In genomic region chr17:24167120-24167519, GRCm38 (mm10) we compare ENCODE assay signal across 10 mouse cellular contexts. TPM values are rescaled to one million over a fixed set of nuclear protein-coding genes. Genes with fewer than 3 reads are reported as not detected.
DNase-seq lines count a peak whose midpoint lies in the region; ATAC-seq and TF ChIP-seq lines count a peak whose summit lies in the region.
"Had no signal": no experiment of that assay in that cellular context is flagged by ENCODE, and none has a peak within 500 bp of the region (broad histone marks: within the 10 kb centered on the region; RNA-seq: fewer than 3 reads in every experiment).

No protein-coding gene starts in this region.

- no peak for TF ChIP-seq POLR2A in heart, adult 2 months (IDR thresholded peaks at IDR 0.05; ENCODE audit: insufficient read depth, low read depth, low read length)

- intact Hi-C loops in heart, adult 2 months (cut with DNase I): no loop called here

- peaks cover 31% of the 10 kb centered on the region for H3K36me3 ChIP-seq in heart, embryonic 10.5 days
- H3K36me3 ChIP-seq in heart, adult 2 months (ENCODE audit: control insufficient read depth, insufficient read depth, low read length): no peaks in the 10 kb centered on the region
- H3K36me3 ChIP-seq in neural tube, embryonic 12.5 days: peaks cover 17% of the 10 kb centered on the region
- peaks cover 34% of the 10 kb centered on the region for H3K36me3 ChIP-seq in liver, embryonic 12.5 days

- no peak for TF ChIP-seq CTCF in heart, adult 2 months (IDR thresholded peaks at IDR 0.05)

- WGBS in heart, embryonic 10.5 days: 93% methylated on average over 6 of the region's 6 CpGs
- WGBS in heart, adult 2 months: 43% methylated on average over 6 of the region's 6 CpGs
- 89% methylated on average over 6 of the region's 6 CpGs for WGBS in neural tube, embryonic 12.5 days
- WGBS in liver, embryonic 12.5 days (ENCODE audit: insufficient replicate concordance): 67% methylated on average over 6 of the region's 6 CpGs

- H3K27me3 ChIP-seq in heart, embryonic 10.5 days (ENCODE audit: insufficient read depth, poor library complexity, severe bottlenecking): no peaks in the 10 kb centered on the region
- no peaks in the 10 kb centered on the region for H3K27me3 ChIP-seq in heart, adult 2 months (ENCODE audit: control insufficient read depth, insufficient read depth, low read length)
- no peaks in the 10 kb centered on the region for H3K27me3 ChIP-seq in neural tube, embryonic 12.5 days (replicated peaks)
- H3K27me3 ChIP-seq in liver, embryonic 12.5 days (replicated peaks): no peaks in the 10 kb centered on the region

- H3K4me1 ChIP-seq in heart, embryonic 10.5 days: peaks cover 41% of the 10 kb centered on the region
- peaks cover 7% of the 10 kb centered on the region for H3K4me1 ChIP-seq in heart, adult 2 months (ENCODE audit: control insufficient read depth, insufficient read depth, low read length)
- peaks cover 31% of the 10 kb centered on the region for H3K4me1 ChIP-seq in neural tube, embryonic 12.5 days
- H3K4me1 ChIP-seq in liver, embryonic 12.5 days: peaks cover 65% of the 10 kb centered on the region

- H3K9ac ChIP-seq in heart, adult 2 months (ENCODE audit: low read depth, low read length): no peak overlapping the region
- no peak overlapping the region for H3K9ac ChIP-seq in neural tube, embryonic 12.5 days
- peak overlapping the region; percentile 6; the same call in 1 of the 2 replicates for H3K9ac ChIP-seq in liver, embryonic 12.5 days

- peak overlapping the region; percentile 94; the same call in 1 of the 2 replicates for H3K4me2 ChIP-seq in neural tube, embryonic 12.5 days (replicated peaks)
- H3K4me2 ChIP-seq in liver, embryonic 12.5 days: peak overlapping the region; percentile 88

- H3K79me2 ChIP-seq in heart, adult 2 months (replicated peaks; ENCODE audit: control insufficient read depth, insufficient read depth, low read length): no peaks in the 10 kb centered on the region; the same call in 1 of the 2 replicates

- no peak for DNase-seq in heart, embryonic 10.5 days (ENCODE audit: low spot score)
- DNase-seq in heart, adult 2 months: no peak
- no peak for DNase-seq in neural tube, embryonic 10.5 days (ENCODE audit: extremely low spot score, low spot score)
- DNase-seq in spleen, postnatal 14 days (ENCODE audit: low spot score in 2 of 2): no peak
- no peak for DNase-seq in cerebellum, adult 8-10 months
- DNase-seq in right cerebral cortex, postnatal 14 days: no peak
- DNase-seq: adrenal gland, postnatal 14 days; lung, adult 18-20 months had no signal

- no peak for TF ChIP-seq EP300 in heart, adult 2 months (IDR thresholded peaks at IDR 0.05; ENCODE audit: insufficient read depth, low read depth, low read length)

- H3K9me3 ChIP-seq in heart, embryonic 10.5 days: no peaks in the 10 kb centered on the region
- no peaks in the 10 kb centered on the region for H3K9me3 ChIP-seq in neural tube, embryonic 12.5 days
- H3K9me3 ChIP-seq in liver, embryonic 12.5 days (replicated peaks): no peaks in the 10 kb centered on the region

- H3K27ac ChIP-seq in heart, embryonic 10.5 days: no peak overlapping the region
- H3K27ac ChIP-seq in heart, adult 2 months: no peak overlapping the region
- H3K27ac ChIP-seq in neural tube, embryonic 12.5 days: no peak overlapping the region
- peak overlapping the region; percentile 89 for H3K27ac ChIP-seq in liver, embryonic 12.5 days

- no peak for ATAC-seq in neural tube, embryonic 12.5 days (ENCODE audit: low FRiP score, low read depth)
- no peak for ATAC-seq in liver, embryonic 12.5 days

- 0 out of 2 replicates have a peak overlapping the region, but pooled peaks have one; percentile 10 for H3K4me3 ChIP-seq in heart, embryonic 10.5 days
- H3K4me3 ChIP-seq in heart, adult 2 months: no peak overlapping the region
- H3K4me3 ChIP-seq in neural tube, embryonic 12.5 days: no peak overlapping the region
- H3K4me3 ChIP-seq in liver, embryonic 12.5 days: 0 out of 2 replicates have a peak overlapping the region, but pooled peaks have one; percentile 95

RNA-seq across cellular contexts. Expression of gene Atp6v0c, which starts 2.4 kb away (rescaled TPM):
- 538 and 598 TPM in 2 replicates for polyA plus RNA-seq in heart, embryonic 10.5 days (2016; fragmentation: Nextera tagmentation; extraction: Ambion mirVana)
- total RNA-seq in heart, adult 2 months (2021): 100 to 1,000 TPM; 219 to 255 TPM
- polyA plus RNA-seq in heart, adult 2 months (2012; rRNA removed): 732 and 788 TPM in 2 replicates
- 671 and 684 TPM in 2 replicates for polyA plus RNA-seq in neural tube, embryonic 12.5 days (2016; fragmentation: Nextera tagmentation; extraction: Ambion mirVana)
- polyA plus RNA-seq in liver, embryonic 12.5 days (2016; fragmentation: Nextera tagmentation; extraction: Ambion mirVana): 371 and 388 TPM in 2 replicates

RNA-seq across cellular contexts. Expression of gene Amdhd2, which starts 3.6 kb away (rescaled TPM):
- polyA plus RNA-seq in heart, embryonic 10.5 days (2016; fragmentation: Nextera tagmentation; extraction: Ambion mirVana): 40.0 and 44.5 TPM in 2 replicates
- 10 to 100 TPM in 1 of 2 experiments, 1 to 10 TPM in 1; 9.0 to 10.2 TPM for total RNA-seq in heart, adult 2 months (2021)
- 11.5 and 17.7 TPM in 2 replicates for polyA plus RNA-seq in heart, adult 2 months (2012; rRNA removed)
- 36.0 and 41.2 TPM in 2 replicates for polyA plus RNA-seq in neural tube, embryonic 12.5 days (2016; fragmentation: Nextera tagmentation; extraction: Ambion mirVana)
- 20.9 and 22.7 TPM in 2 replicates for polyA plus RNA-seq in liver, embryonic 12.5 days (2016; fragmentation: Nextera tagmentation; extraction: Ambion mirVana)

RNA-seq across cellular contexts. Expression of gene Pdpk1, which starts 16.4 kb away (rescaled TPM):
- polyA plus RNA-seq in heart, embryonic 10.5 days (2016; fragmentation: Nextera tagmentation; extraction: Ambion mirVana): 33.0 and 38.7 TPM in 2 replicates
- 10 to 100 TPM; 42.5 to 49.1 TPM for total RNA-seq in heart, adult 2 months (2021)
- 10.4 and 20.6 TPM in 2 replicates for polyA plus RNA-seq in heart, adult 2 months (2012; rRNA removed)
- polyA plus RNA-seq in neural tube, embryonic 12.5 days (2016; fragmentation: Nextera tagmentation; extraction: Ambion mirVana): 53.4 and 58.4 TPM in 2 replicates
- 31.4 and 34.9 TPM in 2 replicates for polyA plus RNA-seq in liver, embryonic 12.5 days (2016; fragmentation: Nextera tagmentation; extraction: Ambion mirVana)

RNA-seq across cellular contexts. Expression of gene Tbc1d24, which starts 38.2 kb away (rescaled TPM):
- polyA plus RNA-seq in heart, embryonic 10.5 days (2016; fragmentation: Nextera tagmentation; extraction: Ambion mirVana): 5.3 TPM in 2 replicates
- total RNA-seq in heart, adult 2 months (2021): 10 to 100 TPM; 10.3 to 11.0 TPM
- polyA plus RNA-seq in heart, adult 2 months (2012; rRNA removed): 11.3 and 29.1 TPM in 2 replicates
- 12.4 and 13.0 TPM in 2 replicates for polyA plus RNA-seq in neural tube, embryonic 12.5 days (2016; fragmentation: Nextera tagmentation; extraction: Ambion mirVana)
- 11.1 and 11.9 TPM in 2 replicates for polyA plus RNA-seq in liver, embryonic 12.5 days (2016; fragmentation: Nextera tagmentation; extraction: Ambion mirVana)

RNA-seq across cellular contexts. Expression of gene Ntn3, which starts 42.2 kb away (rescaled TPM):
- 1.9 and 3.6 TPM in 2 replicates for polyA plus RNA-seq in heart, embryonic 10.5 days (2016; fragmentation: Nextera tagmentation; extraction: Ambion mirVana)
- 1 to 10 TPM in 1 of 2 experiments, under 1 TPM in 1; 0.97 to 1.0 TPM for total RNA-seq in heart, adult 2 months (2021)
- polyA plus RNA-seq in heart, adult 2 months (2012; rRNA removed): 0.64 and 1.1 TPM in 2 replicates
- 9.0 and 10.6 TPM in 2 replicates for polyA plus RNA-seq in neural tube, embryonic 12.5 days (2016; fragmentation: Nextera tagmentation; extraction: Ambion mirVana)
- 2.1 and 2.7 TPM in 2 replicates for polyA plus RNA-seq in liver, embryonic 12.5 days (2016; fragmentation: Nextera tagmentation; extraction: Ambion mirVana)

Comparison
In these comparisons a context has a peak if more than half of its experiments do, and no peak if none do; other contexts are left out.
1. H3K4me3 ChIP-seq: peak in heart, embryonic 10.5 days (single experiment) and liver, embryonic 12.5 days (single experiment); none in heart, adult 2 months (single experiment) and neural tube, embryonic 12.5 days (single experiment).